Mouse (Mus musculus) limb, embryonic 10.5 days (tissue): ENCODE results near the gene Sdc3. TPM values are rescaled to one million over a fixed set of nuclear protein-coding genes. Genes with fewer than 3 reads are reported as not detected.

ENCODE experiments used
- DNase-seq: peaks from one replicate; pipeline ENCODE4 v3.0.0-alpha.2; 2017; ENCODE audit warnings: low spot score
- H3K27ac ChIP-seq: fragments of 300-500 bp; sonication (generic); 2 replicates; pipeline ENCODE4 v1.5.1; 2016; ENCODE audit warnings: mild to moderate bottlenecking
- H3K27me3 ChIP-seq: fragments of 300-500 bp; sonication (generic); 2 replicates; pipeline ENCODE4 v1.6.1; 2016; ENCODE audit warnings: low read depth, mild to moderate bottlenecking; ENCODE audit not compliant: poor library complexity, severe bottlenecking
- H3K36me3 ChIP-seq: fragments of 300-500 bp; sonication (generic); 2 replicates; pipeline ENCODE4 v1.6.1; 2016; ENCODE audit warnings: mild to moderate bottlenecking, moderate library complexity
- H3K4me1 ChIP-seq: fragments of 300-500 bp; sonication (generic); 2 replicates; pipeline ENCODE4 v1.6.1; 2016
- H3K4me3 ChIP-seq: fragments of 300-500 bp; sonication (generic); 2 replicates; pipeline ENCODE4 v1.5.1; 2016; ENCODE audit warnings: mild to moderate bottlenecking, moderate library complexity
- H3K9me3 ChIP-seq: fragments of 300-500 bp; sonication (generic); replicated peaks from 2 replicates; pipeline ENCODE4 v1.6.1; 2016; ENCODE audit warnings: mild to moderate bottlenecking
- WGBS: fragments of 180-500 bp; shearing (Covaris S2); methylation state at CpG from one replicate; pipeline ENCODE4 v1.1.7; 2016; 5-methylcytosine and 5-hydroxymethylcytosine counted together
- polyA plus RNA-seq: library from polyadenylated mRNA; unstranded; fragments of >200 nt; fragmentation: Nextera tagmentation; extraction: Ambion mirVana; gene quantifications from 2 replicates; pipeline ENCODE4 v1.2.1, GENCODE M21; 2016

Sdc3 gene
- polyA plus RNA-seq, 1 experiment from 2014 or later = 38.1 TPM

DNA sequence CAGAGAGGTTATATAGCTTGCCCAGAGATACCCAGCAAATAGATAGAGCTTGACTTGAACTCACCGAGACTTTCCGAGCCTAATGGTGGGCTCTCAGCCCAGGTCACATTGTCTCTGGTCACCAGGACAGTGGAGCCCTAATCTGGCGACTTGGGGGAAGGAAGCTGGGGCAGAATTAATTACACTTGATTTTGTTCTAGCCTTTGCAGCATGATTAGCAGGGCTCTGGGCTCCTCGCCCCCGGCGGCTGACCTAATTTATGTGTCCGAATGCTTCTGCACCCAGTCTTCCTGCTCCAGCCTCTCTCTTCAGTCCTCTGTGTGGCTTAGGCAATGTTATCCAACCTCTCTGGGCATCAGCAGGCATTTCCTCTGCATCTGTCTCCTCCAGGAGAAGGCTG, 19.0 kb downstream of the Sdc3 start:
- H3K27me3 ChIP-seq = no peaks in the 10 kb centered on the region
- WGBS = 59% methylated on average over 7 of the region's 7 CpGs
- no peak overlapping the region for H3K27ac ChIP-seq
- no peaks in the 10 kb centered on the region for H3K9me3 ChIP-seq
- H3K36me3 ChIP-seq = peaks cover under 1% of the 10 kb centered on the region; the same call in 1 of the 2 replicates
- peaks cover 46% of the 10 kb centered on the region for H3K4me1 ChIP-seq
- no peak for DNase-seq
- no peak overlapping the region for H3K4me3 ChIP-seq

GRCm38 (mm10) chr4:130813958-130814357, 21.6 kb downstream of the Sdc3 start:
- 69% methylated on average over 2 of the region's 2 CpGs for WGBS
- no peak for DNase-seq

DNA sequence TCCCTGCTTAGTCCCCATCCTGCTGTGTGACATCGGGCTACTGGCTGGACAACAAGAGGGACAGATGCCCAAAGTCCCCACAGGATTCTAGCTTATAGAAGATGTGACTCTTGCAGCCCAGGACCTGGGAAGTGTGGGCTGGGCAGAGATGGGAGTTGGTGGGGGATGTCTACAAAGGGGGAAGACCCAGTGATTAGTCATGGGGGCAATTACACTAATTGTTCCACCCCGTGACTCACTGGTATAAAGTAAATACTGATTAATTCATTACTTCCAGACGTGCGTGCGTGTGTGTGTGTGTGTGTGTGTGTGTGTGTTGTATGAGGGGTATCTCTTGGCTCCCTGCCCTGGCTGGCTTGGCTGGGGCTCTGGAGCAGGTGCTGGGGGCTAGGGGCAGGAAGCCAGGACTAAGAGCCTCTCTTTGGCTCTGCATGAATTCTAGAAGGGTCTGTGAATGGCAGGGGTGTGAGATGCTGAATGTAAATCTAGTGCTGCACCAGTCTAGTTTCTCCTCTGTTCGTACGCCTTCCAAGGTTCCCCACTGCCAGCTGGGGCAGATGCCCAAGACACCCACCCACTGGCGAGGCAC, 22.5 kb downstream of the Sdc3 start:
- DNase-seq = no peak
- H3K9me3 ChIP-seq = no peaks in the 10 kb centered on the region
- H3K4me3 ChIP-seq = no peak overlapping the region
- peaks cover 36% of the 10 kb centered on the region for H3K4me1 ChIP-seq
- peaks cover 27% of the 10 kb centered on the region for H3K36me3 ChIP-seq
- WGBS = 75% methylated on average over 8 of the region's 8 CpGs
- no peaks in the 10 kb centered on the region for H3K27me3 ChIP-seq
- no peak overlapping the region for H3K27ac ChIP-seq

More at GRCm38 (mm10) chr4:130813958-130814357, 21.6 kb downstream of the Sdc3 start:
- Histone ChIP-seq H3K36me3 (peaks cover 20% of the 10 kb centered on the region), H3K27me3 (no peaks in the 10 kb centered on the region), H3K4me3 (no peak overlapping the region), H3K27ac (peak overlapping the region; percentile 9; the same call in 1 of the 2 replicates), H3K4me1 (peaks cover 43% of the 10 kb centered on the region), H3K9me3 (no peaks in the 10 kb centered on the region)

- WGBS = 85% methylated on average over 8 of the region's 8 CpGs
- no peak for DNase-seq
- peaks cover 36% of the 10 kb centered on the region for H3K36me3 ChIP-seq
- H3K4me1 ChIP-seq = peaks cover 32% of the 10 kb centered on the region
- no peaks in the 10 kb centered on the region for H3K27me3 ChIP-seq
- H3K9me3 ChIP-seq = no peaks in the 10 kb centered on the region
- H3K27ac ChIP-seq = no peak overlapping the region
- no peak overlapping the region for H3K4me3 ChIP-seq
Observed at GRCm38 (mm10) chr4:130815860-130816259, 23.5 kb downstream of the Sdc3 start.

- Histone ChIP-seq H3K9me3 (no peaks in the 10 kb centered on the region), H3K4me1 (peaks cover 14% of the 10 kb centered on the region), H3K36me3 (peaks cover 72% of the 10 kb centered on the region), H3K4me3 (no peak overlapping the region), H3K27ac (no peak overlapping the region), H3K27me3 (no peaks in the 10 kb centered on the region)
- no peak for DNase-seq
- WGBS = 87% methylated on average over 3 of the region's 3 CpGs
Observed at GRCm38 (mm10) chr4:130819806-130820205, 27.5 kb downstream of the Sdc3 start.

DNA sequence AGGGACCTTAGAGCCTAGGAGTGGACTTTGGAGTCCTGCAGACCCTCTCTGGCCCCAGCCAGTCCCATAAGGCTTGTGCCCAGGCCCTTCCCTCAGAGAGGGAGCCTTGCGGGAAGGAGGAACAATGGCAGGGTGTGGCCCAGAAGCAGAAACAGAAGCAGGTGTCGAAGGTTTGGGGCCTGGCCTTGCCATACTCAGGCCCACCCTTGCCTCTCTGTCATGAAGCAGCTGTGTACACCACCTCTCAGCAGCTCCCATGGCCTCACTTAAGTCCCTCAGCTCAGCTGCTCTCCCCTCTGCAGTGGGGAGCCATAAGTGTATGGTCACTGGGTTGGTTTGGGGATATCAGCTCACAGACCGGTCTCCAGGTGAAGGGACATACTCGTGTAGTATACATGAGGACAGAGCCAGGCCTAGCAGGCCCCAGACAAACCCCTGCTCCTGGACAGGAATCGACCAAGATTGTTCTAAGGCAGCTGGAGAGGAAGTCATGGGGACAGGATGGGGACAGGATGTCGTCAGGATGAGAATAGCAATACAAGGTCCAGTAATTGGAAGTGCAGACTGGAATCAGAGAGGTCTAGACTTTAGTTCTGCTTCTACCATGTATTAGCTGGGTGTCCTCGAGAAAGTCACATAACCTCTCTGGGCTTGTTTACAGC, 28.4 kb downstream of the Sdc3 start:
- Histone ChIP-seq H3K36me3 (peaks cover 81% of the 10 kb centered on the region), H3K9me3 (no peaks in the 10 kb centered on the region), H3K4me1 (peaks cover 6% of the 10 kb centered on the region), H3K27ac (0 out of 2 replicates have a peak overlapping the region, but pooled peaks have one; percentile 21), H3K27me3 (no peaks in the 10 kb centered on the region), H3K4me3 (no peak overlapping the region)
- no peak for DNase-seq
- 80% methylated on average over 7 of the region's 7 CpGs for WGBS

DNA sequence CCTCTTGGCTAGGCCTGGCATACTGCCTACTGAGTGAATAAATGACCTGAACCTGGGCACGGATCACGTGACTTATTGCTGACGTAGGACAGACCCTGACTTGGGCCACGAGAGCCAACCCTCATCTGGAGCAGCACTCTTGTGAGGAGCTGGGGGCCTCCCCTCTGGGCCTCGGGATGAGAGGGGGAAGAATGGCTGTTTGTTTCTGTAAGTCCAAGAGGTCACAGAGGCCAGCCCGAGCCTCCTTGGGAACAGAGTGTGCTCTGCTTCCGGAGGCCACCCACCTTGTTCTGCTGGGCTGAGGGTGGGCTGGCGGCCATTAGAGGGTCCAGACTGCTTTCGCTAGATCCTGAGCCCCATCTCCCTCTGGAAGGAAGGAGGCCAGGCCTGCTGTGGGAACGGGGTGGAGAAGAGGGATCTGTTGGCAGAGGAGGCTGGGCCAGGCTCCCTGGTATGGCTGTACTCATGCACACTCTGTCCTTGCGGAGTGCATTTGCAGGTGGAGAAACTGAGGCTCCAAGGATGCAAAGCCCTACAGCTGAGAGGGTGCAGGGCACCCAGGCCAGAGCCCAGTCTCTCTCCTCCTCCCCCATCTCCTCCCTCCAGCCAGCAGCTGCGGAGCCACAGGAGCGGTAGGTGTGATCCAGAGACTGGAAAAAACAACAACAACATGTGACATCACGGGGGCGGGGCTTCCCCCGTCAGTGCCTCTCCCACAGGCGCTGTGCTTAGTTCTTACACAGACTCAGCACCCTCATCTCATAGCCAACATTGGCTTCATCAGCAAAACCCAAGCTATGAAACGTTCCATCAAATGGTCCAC, 36.7 kb downstream of the Sdc3 start:
- Histone ChIP-seq H3K4me3 (peak overlapping the region; percentile 40), H3K27me3 (no peaks in the 10 kb centered on the region), H3K4me1 (peaks cover 39% of the 10 kb centered on the region), H3K27ac (peak overlapping the region; percentile 87), H3K9me3 (no peaks in the 10 kb centered on the region), H3K36me3 (peaks cover 18% of the 10 kb centered on the region)
- DNase-seq = peak; percentile 74
- WGBS = 10% methylated on average over 18 of the region's 18 CpGs

DNA sequence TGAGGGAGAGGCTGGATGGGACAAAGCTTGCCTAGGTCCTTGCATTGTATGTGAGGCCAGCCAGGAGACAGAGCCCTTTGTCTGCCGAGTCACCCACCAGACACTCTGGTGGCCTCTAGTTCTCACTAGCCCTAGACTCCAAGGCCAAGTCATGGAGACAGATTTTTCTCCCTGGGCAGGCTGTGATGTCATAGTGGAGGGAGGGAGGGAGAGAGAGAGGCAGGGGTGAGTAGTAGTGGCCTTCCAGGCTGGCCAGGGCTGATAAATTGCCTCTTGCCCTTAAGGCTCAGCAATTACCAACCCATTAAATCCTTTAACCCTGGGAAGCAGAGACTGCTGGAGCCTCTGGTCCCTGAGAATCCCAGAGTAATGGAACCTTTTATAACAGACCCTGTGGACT, 41.8 kb downstream of the Sdc3 start:
- Histone ChIP-seq H3K4me3 (no peak overlapping the region), H3K4me1 (peaks cover 57% of the 10 kb centered on the region), H3K9me3 (no peaks in the 10 kb centered on the region), H3K36me3 (no peaks in the 10 kb centered on the region), H3K27me3 (no peaks in the 10 kb centered on the region), H3K27ac (peak overlapping the region; percentile 77)
- DNase-seq = peak; percentile 48
- WGBS = 52% methylated on average over 1 of the region's 1 CpGs

- Histone ChIP-seq H3K27me3 (no peaks in the 10 kb centered on the region), H3K9me3 (no peaks in the 10 kb centered on the region), H3K4me1 (peaks cover 65% of the 10 kb centered on the region), H3K27ac (no peak overlapping the region), H3K36me3 (no peaks in the 10 kb centered on the region), H3K4me3 (no peak overlapping the region)
- DNase-seq = no peak
- WGBS = 89% methylated on average over 4 of the region's 4 CpGs
Observed at GRCm38 (mm10) chr4:130835550-130835949, 43.2 kb downstream of the Sdc3 start.

- Histone ChIP-seq H3K4me1 (peaks cover 74% of the 10 kb centered on the region), H3K4me3 (peak overlapping the region; percentile 33), H3K27ac (peak overlapping the region; percentile 43), H3K27me3 (no peaks in the 10 kb centered on the region), H3K36me3 (no peaks in the 10 kb centered on the region), H3K9me3 (no peaks in the 10 kb centered on the region)
- 17% methylated on average over 20 of the region's 20 CpGs for WGBS
- no peak for DNase-seq
Observed at GRCm38 (mm10) chr4:130836281-130837061, 44.1 kb downstream of the Sdc3 start.

GRCm38 (mm10) chr4:130838585-130838984, 46.2 kb downstream of the Sdc3 start:
- Histone ChIP-seq H3K4me3 (no peak overlapping the region), H3K4me1 (peaks cover 76% of the 10 kb centered on the region), H3K9me3 (no peaks in the 10 kb centered on the region)

DNA sequence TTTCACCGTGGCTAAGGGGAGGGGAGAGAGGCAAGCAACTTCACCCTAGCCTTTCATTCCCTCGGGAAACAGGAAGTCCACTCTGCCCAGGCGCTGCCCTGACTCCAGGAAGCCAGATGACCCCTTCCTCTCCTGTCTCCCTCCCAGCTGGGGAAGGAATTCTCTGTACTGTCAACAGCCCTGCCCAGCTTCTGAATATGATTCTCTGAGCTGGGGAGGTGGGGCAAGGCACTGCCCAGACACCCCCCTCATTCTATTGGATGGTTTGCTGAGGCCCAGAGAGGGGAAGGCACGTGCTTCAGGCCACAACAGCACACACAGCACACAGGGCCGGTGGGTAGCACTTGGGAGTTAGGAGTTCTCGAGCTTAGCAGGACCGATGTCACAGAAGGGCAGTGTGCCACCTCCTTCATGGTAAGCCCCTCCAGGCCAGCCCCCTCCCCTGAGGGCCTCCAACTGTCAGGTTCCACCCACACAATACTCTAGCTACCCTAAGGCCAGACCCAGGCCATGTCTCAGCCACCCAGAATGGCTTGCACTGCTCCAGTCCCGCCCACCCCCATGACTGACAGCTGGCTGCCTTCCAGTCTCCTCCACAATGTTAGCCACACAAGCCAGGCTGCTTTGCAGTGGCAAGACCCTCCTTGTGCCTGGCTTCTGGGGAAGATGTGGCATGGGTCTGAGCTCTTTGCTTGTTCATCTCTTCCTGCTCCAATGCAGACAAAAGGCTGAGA, 48.9 kb downstream of the Sdc3 start:
- Histone ChIP-seq H3K36me3 (no peaks in the 10 kb centered on the region), H3K4me3 (no peak overlapping the region), H3K27me3 (0 out of 2 replicates have a peak, but pooled peaks cover 3% of the 10 kb centered on the region), H3K4me1 (peaks cover 60% of the 10 kb centered on the region), H3K27ac (peak overlapping the region; percentile 66), H3K9me3 (no peaks in the 10 kb centered on the region)
- WGBS = 60% methylated on average over 8 of the region's 8 CpGs
- peak; percentile 57 for DNase-seq

More at GRCm38 (mm10) chr4:130838585-130838984, 46.2 kb downstream of the Sdc3 start:
- WGBS = 39% methylated on average over 11 of the region's 11 CpGs
- DNase-seq = no peak
- Histone ChIP-seq H3K27me3 (no peaks in the 10 kb centered on the region), H3K36me3 (no peaks in the 10 kb centered on the region), H3K27ac (peak overlapping the region; percentile 53; the same call in 1 of the 2 replicates)
